Mouse (Mus musculus): Measurements from ENCODE around the gene Foxp1.

DNA sequence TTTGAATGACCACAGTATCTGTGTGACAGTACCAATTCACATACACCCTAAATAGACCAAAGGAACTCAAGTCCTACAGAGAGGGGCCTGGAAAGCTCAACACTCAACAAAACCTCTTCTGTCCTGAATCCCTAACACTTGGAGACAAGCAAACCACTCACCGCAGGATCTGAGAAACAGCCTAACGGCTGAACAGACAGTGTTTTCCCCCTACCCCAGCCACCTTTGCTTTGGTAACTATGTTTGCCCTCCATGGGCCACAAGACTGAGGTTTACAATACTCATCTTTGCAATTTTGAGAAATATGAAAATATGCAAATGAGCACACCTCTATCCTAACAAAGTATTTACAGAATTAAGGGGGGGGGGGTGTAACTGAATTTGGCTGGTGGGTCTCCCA lies 525.7 kb downstream of the Foxp1 start:
- no peak for TF ChIP-seq POLR2A (IDR thresholded peaks at IDR 0.05; ENCODE audit: borderline replicate concordance, control insufficient read depth, low read depth, low read length)
- no peak for TF ChIP-seq CTCF (IDR thresholded peaks at IDR 0.05; ENCODE audit: control insufficient read depth, insufficient read depth, low read length)

Data from bone marrow, adult 2 months (tissue).